Mouse (Mus musculus) right cerebral cortex, postnatal 14 days (tissue): ENCODE measurements around the gene Rnf123.
"Not testable (repeated sequence)": the region's sequence is repeated elsewhere in the genome, so short reads cannot be mapped to it uniquely, and the experiment has no call there.

Source experiments
- DNase-seq: peaks from one replicate; pipeline ENCODE4 v3.0.0; 2022

Rnf123 gene

GRCm38 (mm10) chr9:108023216-108023615 is 59.9 kb downstream of the Rnf123 start:
- no peak for DNase-seq

GRCm38 (mm10) chr9:108020741-108021140 is 62.4 kb downstream of the Rnf123 start:
- DNase-seq: no peak

- no peak for DNase-seq
Observed at GRCm38 (mm10) chr9:108017127-108017526, 66.0 kb downstream of the Rnf123 start.

GRCm38 (mm10) chr9:108013577-108013976 is 69.6 kb downstream of the Rnf123 start:
- not testable (repeated sequence) for DNase-seq

GRCm38 (mm10) chr9:108010385-108010784 is 72.8 kb downstream of the Rnf123 start:
- DNase-seq: no peak

- no peak for DNase-seq
Observed at GRCm38 (mm10) chr9:108008041-108008440, 75.1 kb downstream of the Rnf123 start.

GRCm38 (mm10) chr9:108003531-108003890 is 79.6 kb downstream of the Rnf123 start:
- no peak for DNase-seq

- peak; percentile 48 for DNase-seq
Observed at GRCm38 (mm10) chr9:108002778-108003530, 80.2 kb downstream of the Rnf123 start.

GRCm38 (mm10) chr9:108001922-108002770 is 81.0 kb downstream of the Rnf123 start, which contains the start of gene Ip6k1:
TSS of gene Ip6k1 (plus strand) at chr9:108002501.
- DNase-seq: peak; percentile 100
